ENCODE assay signal across 31 mouse cellular contexts in the genomic region with DNA sequence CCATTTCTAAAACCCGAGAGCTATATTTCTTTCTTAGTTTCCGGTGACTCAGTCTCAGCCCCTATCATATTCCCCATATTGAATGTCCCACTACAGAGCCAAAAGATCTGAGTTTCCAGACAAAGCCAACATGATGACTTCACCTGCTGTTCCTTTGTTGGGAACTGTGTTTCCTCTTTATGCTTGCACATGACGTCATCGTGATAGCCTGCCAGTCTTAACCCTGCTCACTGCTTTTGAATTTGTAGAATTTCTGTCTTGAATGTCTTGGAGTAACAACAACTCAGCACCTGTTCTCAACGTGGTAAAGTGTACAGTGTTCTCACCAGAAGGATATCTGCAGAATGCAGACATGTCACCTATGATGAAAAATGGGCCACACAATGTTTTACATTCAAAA. TPM values are rescaled to one million over a fixed set of nuclear protein-coding genes. Genes with fewer than 3 reads are reported as not detected.
A peak's percentile ranks its signal among the peaks of the same experiment; 100 is the strongest.
DNase-seq lines count a peak whose midpoint lies in the region; ATAC-seq and TF ChIP-seq lines count a peak whose summit lies in the region.
"Had no signal": no experiment of that assay in that cellular context is flagged by ENCODE, and none has a peak within 500 bp of the region (broad histone marks: within the 10 kb centered on the region; RNA-seq: fewer than 3 reads in every experiment).

No protein-coding gene starts in this region.

- no peaks in the 10 kb centered on the region for H3K79me2 ChIP-seq in C2C12 (ENCODE audit: control insufficient read depth, insufficient read depth)

- no peaks in the 10 kb centered on the region for H3K79me3 ChIP-seq in C2C12 (ENCODE audit: low read depth)

- TF ChIP-seq CTCF in C2C12 (IDR thresholded peaks at IDR 0.05; ENCODE audit: control insufficient read depth, insufficient read depth, insufficient read length) = no peak

- H3ac ChIP-seq in C2C12 (ENCODE audit: control insufficient read depth, insufficient read length, low read depth) = no peak overlapping the region

- no peak for ATAC-seq in cerebellum, adult (ENCODE audit: insufficient number of reproducible peaks, low FRiP score, low TSS enrichment)
- ATAC-seq: forebrain, embryonic 15.5 days; inflammation-experienced regulatory T-cells, adult 6 months; lung, postnatal 0 days; midbrain, embryonic 13.5 days; Patski had no signal

- no peaks in the 10 kb centered on the region for H3K27me3 ChIP-seq in C2C12 (ENCODE audit: control insufficient read depth, insufficient read depth, insufficient read length)
- H3K27me3 ChIP-seq: forebrain, embryonic 15.5 days; kidney, embryonic 15.5 days; limb, embryonic 15.5 days; liver, embryonic 13.5 days; megakaryocyte, embryonic 14.5 days; midbrain, embryonic 13.5 days; neural tube, embryonic 15.5 days; Patski had no signal

- no peaks in the 10 kb centered on the region for H3K36me3 ChIP-seq in C2C12 (ENCODE audit: control insufficient read depth, insufficient read depth)
- H3K36me3 ChIP-seq: forebrain, embryonic 15.5 days; G1E; kidney, embryonic 15.5 days; limb, embryonic 15.5 days; liver, embryonic 13.5 days; midbrain, embryonic 13.5 days; neural tube, embryonic 15.5 days had no signal

- H3K4me3 ChIP-seq in C2C12 (ENCODE audit: insufficient read depth, poor library complexity, severe bottlenecking) = no peak overlapping the region
- H3K4me3 ChIP-seq: forebrain, embryonic 15.5 days; kidney, embryonic 15.5 days; limb, embryonic 15.5 days; liver, embryonic 13.5 days; megakaryocyte, embryonic 14.5 days; midbrain, embryonic 13.5 days; neural tube, embryonic 15.5 days had no signal

- peak; percentile 41 for DNase-seq in heart, adult 8-10 months (ENCODE audit: low spot score)
- no peak for DNase-seq in heart, postnatal 36 days
- peak; percentile 45 for DNase-seq in 3T3-L1 (ENCODE audit: low read depth, low spot score)
- peak; percentile 3 for DNase-seq in mesoderm, embryonic 11.5 days (ENCODE audit: low read depth, low spot score)
- DNase-seq: adrenal gland, postnatal 25 days; cerebellum, adult 2 months; cerebellum, postnatal 14 days; gastrocnemius, postnatal 10 days; kidney, adult 18-20 months; kidney, postnatal 25 days; liver, embryonic 13.5 days; lung, adult 18-20 months; lung, postnatal 4 days; retina, postnatal 1 day; right cerebral cortex, postnatal 14 days; thymus, postnatal 4 days had no signal

- intact Hi-C loops in heart, postnatal 36 days (cut with DNase I) = no loop called here

TF ChIP-seq in C2C12, 6 proteins besides CTCF, POLR2A, EP300 and RAD21:
- no peak for TF ChIP-seq CEBPB (IDR thresholded peaks at IDR 0.05; ENCODE audit: low read depth)
- no peak for TF ChIP-seq USF1 (IDR thresholded peaks at IDR 0.05; ENCODE audit: low read depth)
- TF ChIP-seq FOSL1 (IDR thresholded peaks at IDR 0.05; ENCODE audit: insufficient read depth, low read length, poor library complexity, severe bottlenecking) = no peak
- no peak for TF ChIP-seq MYOG (IDR thresholded peaks at IDR 0.05; ENCODE audit: control insufficient read depth, extremely low read depth, insufficient read length)
- TF ChIP-seq MAX (IDR thresholded peaks at IDR 0.05) = no peak
- peak; percentile 83 for TF ChIP-seq MYOD1 (IDR thresholded peaks at IDR 0.05; ENCODE audit: control insufficient read depth, insufficient read length, low read depth)

RNA-seq across cellular contexts. Expression of a gene that starts 39.6 kb away (rescaled TPM):
- 1 to 10 TPM in 1 of 4 experiments, under 1 TPM in 3; 0.38 to 1.2 (median 0.60) TPM for total RNA-seq in heart, adult 8-10 months (2022)
- total RNA-seq in heart, postnatal 36 days (2021) = under 1 TPM; 0.14 to 0.56 TPM
- not detected for polyA plus RNA-seq in C2C12 (2012; fragmentation: generic; extraction: Trizol)
- total RNA-seq: adrenal gland, postnatal 25 days; hematopoietic stem cell, adult 5-6 weeks; monocyte, adult 5-6 weeks had no signal
- polyA plus RNA-seq: G1E; hindbrain, embryonic 14.5 days had no signal

Comparison
In these comparisons a context has a peak if more than half of its experiments do, and no peak if none do; other contexts are left out.
1. DNase-seq: peak in heart, adult 8-10 months (single experiment), 3T3-L1 (single experiment) and mesoderm, embryonic 11.5 days (single experiment); none in heart, postnatal 36 days (0 of 2).